Mouse (Mus musculus) Patski (cell line): ENCODE results near the gene Sp1. TPM values are rescaled to one million over a fixed set of nuclear protein-coding genes. Genes with fewer than 3 reads are reported as not detected.

Source experiments
- ATAC-seq: fragments of 100-300 bp; one replicate; pipeline ENCODE4 v1.8.0; 2021
- CTCF ChIA-PET: fragments of 350-600 bp; sonication (Branson Sonifier 250); formaldehyde crosslinking; loops from one replicate; lab custom pipeline; 2022; ENCODE audit warnings: inconsistent platforms; lab: Charles Lee
- POLR2A ChIA-PET: fragments of 350-600 bp; sonication (Branson Sonifier 250); formaldehyde crosslinking; loops from one replicate; lab custom pipeline; 2022; ENCODE audit warnings: antibody characterized with exemption, inconsistent platforms; lab: Charles Lee
- DNase-seq: peaks from one replicate; pipeline ENCODE4 v3.0.0-alpha.2; 2011; ENCODE audit warnings: low read depth, low spot score
- H3K27me3 ChIP-seq: fragments of 371-371 bp; one replicate; pipeline ENCODE4 v1.5.1; 2021
- CTCF ChIP-seq: fragments of 100-300 bp; IDR thresholded peaks from one replicate; pipeline ENCODE4 v1.5.1; 2021
- in situ Hi-C: fragments of 300-500 bp; cut with MboI; formaldehyde crosslinking; loops from 3 replicates; pipeline ENCODE4 v1.11.1; 2018; ENCODE audit warnings: low pct_unique_long_range_greater_than_20kb, mixed read lengths
- polyA plus RNA-seq: library from polyadenylated mRNA; unstranded; gene quantifications from one replicate; pipeline ENCODE4 v1.2.3, GENCODE M21; 2021

The Sp1 gene
- polyA plus RNA-seq, 1 experiment from 2014 or later: 30.6 TPM

DNA sequence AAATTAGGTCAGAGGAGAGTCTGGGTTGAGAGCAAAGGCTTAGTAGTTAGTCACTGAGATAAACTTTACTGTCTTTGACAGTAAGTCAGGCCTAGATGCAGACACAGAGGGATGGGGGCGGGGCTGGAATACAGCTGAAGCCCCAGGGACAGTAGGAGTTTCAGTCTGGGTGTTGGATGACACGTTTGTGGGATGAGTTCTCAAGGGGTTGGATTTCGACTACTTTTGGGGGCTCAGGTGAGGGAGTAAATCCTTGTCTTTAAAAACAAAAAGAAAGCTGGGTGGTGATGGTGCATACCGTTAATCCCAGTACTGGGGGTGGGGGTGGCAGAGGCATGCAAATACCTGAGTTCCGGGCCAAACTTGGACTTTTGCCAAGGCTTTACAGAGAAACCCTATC is 7.3 kb upstream of the Sp1 start:
- POLR2A ChIA-PET: interaction anchor here (1.2 kb wide), 1 partner anchor 8 kb away, joined by 3 read pairs; no protein-coding TSS in a partner anchor
- CTCF ChIA-PET: interaction anchor here (1.0 to 3.8 kb wide), 2 partner anchors 17 to 22 kb away, joined by 4 to 14 read pairs; no protein-coding TSS in a partner anchor
- DNase-seq (no peak), ATAC-seq (no peak)
- H3K27me3 ChIP-seq: no peaks in the 10 kb centered on the region
- in situ Hi-C loops: no loop called here
- TF ChIP-seq CTCF: no peak

DNA sequence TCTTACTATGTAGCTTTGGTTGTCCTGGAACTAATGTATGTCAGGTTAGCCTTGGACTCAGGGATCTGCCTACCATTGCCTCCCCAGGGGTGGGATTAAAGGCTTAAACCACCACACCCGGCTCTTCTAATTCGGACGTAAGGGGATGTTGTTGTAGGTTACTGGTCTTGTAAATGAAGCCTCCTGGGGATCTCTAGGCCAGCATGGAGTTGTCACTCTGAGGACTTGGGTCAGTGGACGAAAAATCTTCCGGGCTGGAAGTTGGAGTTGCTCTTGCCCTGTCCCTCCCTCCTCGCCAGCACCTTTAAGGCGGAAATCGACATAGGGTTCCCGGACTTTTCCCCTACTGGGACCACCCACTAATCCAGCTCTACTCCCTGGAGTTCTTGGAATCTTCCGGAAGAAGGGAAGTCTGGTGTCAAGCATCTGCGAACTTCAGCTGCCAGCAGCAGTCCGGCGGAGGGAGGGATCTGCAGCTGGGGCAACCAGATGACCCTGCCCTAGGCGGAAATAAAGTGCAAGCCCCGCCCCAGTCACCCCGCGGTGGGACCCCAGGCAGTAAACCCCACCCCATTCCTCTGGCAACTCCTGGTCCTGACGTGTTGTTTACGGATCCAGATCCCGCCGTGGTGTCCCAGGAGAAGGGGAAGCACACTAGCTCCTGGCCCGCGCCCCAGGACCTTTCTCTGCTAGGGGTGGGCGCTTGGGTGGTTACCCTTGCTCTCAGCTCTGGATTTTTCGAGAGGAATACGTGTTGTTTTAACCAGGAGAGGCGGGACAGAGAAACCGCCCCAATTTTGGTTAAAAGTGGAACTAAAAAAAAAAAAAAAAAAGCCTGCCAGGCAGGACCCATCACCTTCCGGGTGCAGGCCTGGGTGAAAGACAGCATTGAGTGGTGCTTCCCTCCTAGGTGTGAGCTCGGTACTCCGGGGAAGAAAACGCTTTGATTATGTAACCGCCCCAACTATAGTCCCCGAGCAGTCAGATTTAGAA is 6.4 kb upstream of the Sp1 start:
- in situ Hi-C loops: no loop called here
- ChIA-PET CTCF (interaction anchor here (1.0 to 3.8 kb wide), 5 partner anchors 17 to 40 kb away, joined by 3 to 14 read pairs (median 4); no protein-coding TSS in a partner anchor), POLR2A (interaction anchor here (0.7 to 1.2 kb wide), 4 partner anchors 9 to 104 kb away, joined by 3 to 6 read pairs (median 3); no protein-coding TSS in a partner anchor)
- no peaks in the 10 kb centered on the region for H3K27me3 ChIP-seq
- ATAC-seq (peak; percentile 82), DNase-seq (no peak)
- no peak for TF ChIP-seq CTCF

DNA sequence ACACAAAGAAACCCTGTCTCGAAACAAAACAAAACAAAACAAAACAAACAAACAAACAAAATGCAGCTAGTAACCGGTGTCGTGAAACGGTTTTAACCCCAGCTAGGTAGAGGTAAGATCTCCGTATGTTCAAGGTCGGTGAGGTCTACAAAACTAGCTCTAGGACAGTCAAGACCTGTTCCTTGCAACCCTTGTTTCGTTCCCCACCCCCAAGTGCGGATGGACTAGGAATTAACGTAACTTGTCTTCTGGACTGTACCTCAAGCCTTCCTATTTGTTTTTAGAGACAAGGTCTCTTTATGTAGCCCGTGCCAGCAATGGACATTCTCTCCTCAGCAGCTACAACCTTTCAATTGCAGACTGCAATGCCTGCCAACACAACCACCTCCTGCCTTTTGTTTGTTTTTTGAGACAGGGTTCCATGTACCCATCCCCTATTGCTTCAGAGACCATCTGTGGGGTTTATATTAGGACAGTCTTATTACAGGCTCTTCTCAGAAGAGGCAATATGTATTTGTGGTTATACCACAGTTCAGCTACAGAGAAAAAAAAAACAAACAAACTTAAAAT is 5.4 kb upstream of the Sp1 start:
- TF ChIP-seq CTCF: no peak
- ChIA-PET POLR2A (interaction anchor here (0.9 kb wide), 1 partner anchor 23 kb away, joined by 3 read pairs; no protein-coding TSS in a partner anchor), CTCF (interaction anchor here (1.1 to 3.8 kb wide), 5 partner anchors 17 to 41 kb away, joined by 3 to 14 read pairs (median 3); no protein-coding TSS in a partner anchor)
- no peak for DNase-seq
- no peak for ATAC-seq
- in situ Hi-C loops: no loop called here
- no peaks in the 10 kb centered on the region for H3K27me3 ChIP-seq

- TF ChIP-seq CTCF: no peak
- CTCF ChIA-PET: interaction anchor here (1.1 to 3.8 kb wide), 4 partner anchors 16 to 24 kb away, joined by 3 to 14 read pairs (median 5); no protein-coding TSS in a partner anchor
- in situ Hi-C loops: no loop called here
- POLR2A ChIA-PET: interaction anchor here (0.9 kb wide), 1 partner anchor 19 kb away, joined by 6 read pairs; no protein-coding TSS in a partner anchor
- no peaks in the 10 kb centered on the region for H3K27me3 ChIP-seq
- ATAC-seq (no peak), DNase-seq (no peak)
Observed at GRCm38 (mm10) chr15:102401278-102401677, 4.7 kb upstream of the Sp1 start.

GRCm38 (mm10) chr15:102402210-102402609 is 3.7 kb upstream of the Sp1 start:
- POLR2A ChIA-PET: interaction anchor here (0.7 to 0.9 kb wide), 2 partner anchors 20 to 151 kb away, joined by 3 to 6 read pairs; no protein-coding TSS in a partner anchor
- CTCF ChIA-PET: interaction anchor here (1.1 kb wide), 1 partner anchor 9 kb away, joined by 3 read pairs; no protein-coding TSS in a partner anchor
- no peak for TF ChIP-seq CTCF
- in situ Hi-C loops: no loop called here
- no peaks in the 10 kb centered on the region for H3K27me3 ChIP-seq
- ATAC-seq: no peak
- no peak for DNase-seq

GRCm38 (mm10) chr15:102404608-102405488 is 1.1 kb upstream of the Sp1 start:
- no peaks in the 10 kb centered on the region for H3K27me3 ChIP-seq
- no peak for DNase-seq
- POLR2A ChIA-PET: interaction anchor here (0.6 to 1.3 kb wide), 4 partner anchors 24 to 78 kb away, joined by 3 to 4 read pairs (median 4); no protein-coding TSS in a partner anchor
- in situ Hi-C loops: no loop called here
- ATAC-seq: no peak
- no peak for TF ChIP-seq CTCF
- CTCF ChIA-PET: interaction anchor here (1.0 to 1.8 kb wide), 5 partner anchors 8 to 27 kb away, joined by 3 to 4 read pairs (median 4); no protein-coding TSS in a partner anchor

DNA sequence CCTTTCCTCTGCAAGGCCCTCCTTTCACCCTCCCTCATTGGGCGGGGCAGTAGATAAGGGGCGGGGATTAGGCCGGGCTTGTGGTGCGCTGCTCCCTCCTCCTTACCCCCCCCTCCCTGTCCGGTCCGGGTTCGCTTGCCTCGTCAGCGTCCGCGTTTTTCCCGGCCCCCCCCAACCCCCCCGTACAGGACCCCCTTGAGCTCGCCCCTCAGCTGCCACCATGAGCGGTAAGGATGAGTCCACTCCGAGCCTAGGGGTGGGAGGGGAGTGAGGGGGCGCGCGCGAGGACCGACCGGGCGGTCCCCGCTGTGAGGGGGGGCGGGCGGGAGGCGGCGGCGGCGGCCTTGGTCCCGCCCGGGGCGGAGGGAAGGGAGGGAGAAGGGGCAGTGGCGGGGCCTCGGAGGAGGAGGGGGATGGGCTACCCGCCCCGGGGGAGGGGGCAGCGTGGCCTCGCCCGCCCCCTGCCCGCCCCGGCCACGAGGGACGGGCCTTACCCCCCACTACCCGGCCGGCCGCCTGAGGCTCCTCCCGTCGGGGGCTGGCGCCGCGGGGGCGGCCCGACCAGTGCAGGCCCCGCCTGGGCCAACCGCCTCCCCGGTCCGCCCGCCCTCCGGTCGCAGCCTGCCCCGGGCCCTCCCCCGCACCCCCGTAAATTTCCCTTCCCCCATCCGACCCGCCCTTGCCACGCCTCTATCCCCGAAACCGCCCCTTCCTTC is 411 bp downstream of the Sp1 start:
- DNase-seq (no peak), ATAC-seq (no peak)
- ChIA-PET POLR2A (interaction anchor here (0.7 kb wide), 1 partner anchor 12 kb away, joined by 3 read pairs; no protein-coding TSS in a partner anchor), CTCF (interaction anchor here (1.0 kb wide), 2 partner anchors 16 to 21 kb away, joined by 3 to 4 read pairs; no protein-coding TSS in a partner anchor)
- H3K27me3 ChIP-seq: no peaks in the 10 kb centered on the region
- TF ChIP-seq CTCF: no peak
- in situ Hi-C loops: no loop called here

DNA sequence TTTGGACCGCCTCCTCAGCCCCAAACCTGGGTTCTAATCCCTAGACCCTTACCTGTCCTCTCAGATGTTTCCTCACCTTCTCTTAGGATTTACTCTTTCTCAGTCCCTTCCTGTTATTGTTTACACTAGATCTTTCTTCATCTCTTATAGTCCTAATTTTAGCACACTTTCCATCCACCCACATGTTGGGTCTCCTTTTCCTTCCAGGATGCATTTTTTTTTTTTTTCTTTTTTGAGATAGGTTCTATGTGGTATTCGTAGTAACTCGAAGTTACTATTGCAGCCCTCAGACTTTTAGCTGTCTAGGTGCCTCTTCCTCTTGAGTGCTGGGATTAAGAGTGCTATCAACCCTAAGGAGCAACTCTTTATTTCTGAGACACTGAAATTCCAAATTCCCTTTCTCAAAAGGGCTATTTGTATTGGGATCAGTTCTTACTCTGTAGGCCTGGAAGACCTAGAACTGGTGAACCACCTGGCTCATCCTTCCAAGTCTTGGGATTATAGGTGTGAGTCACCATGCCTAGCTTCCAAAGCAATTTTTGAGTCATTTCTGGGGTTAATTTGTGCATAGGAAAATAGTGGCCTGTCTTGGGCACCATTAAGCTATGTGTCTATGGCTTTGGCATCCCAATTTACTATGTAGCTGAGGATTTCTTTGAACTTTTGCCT is 1.1 kb downstream of the Sp1 start:
- ATAC-seq (no peak), DNase-seq (no peak)
- in situ Hi-C loops: no loop called here
- H3K27me3 ChIP-seq: no peaks in the 10 kb centered on the region
- TF ChIP-seq CTCF: no peak
- ChIA-PET POLR2A (no interaction called here), CTCF (interaction anchor here (2.3 kb wide), 1 partner anchor 11 kb away, joined by 11 read pairs; no protein-coding TSS in a partner anchor)
